Mouse (Mus musculus) spleen, adult 2 months (tissue): ENCODE data around the gene Mis18a.

Experiments used
- CTCF ChIP-seq: fragments of 200-500 bp; IDR thresholded peaks from 2 replicates; pipeline ENCODE4 v1.5.1; 2011; ENCODE audit warnings: mild to moderate bottlenecking, inconsistent platforms; ENCODE audit not compliant: insufficient read depth, insufficient read length, insufficient replicate concordance; ENCODE audit errors: extremely low read depth
- POLR2A ChIP-seq: fragments of 200-500 bp; IDR thresholded peaks from 2 replicates; pipeline ENCODE4 v1.6.1; 2011; ENCODE audit warnings: low read depth, low read length, inconsistent platforms

DNA sequence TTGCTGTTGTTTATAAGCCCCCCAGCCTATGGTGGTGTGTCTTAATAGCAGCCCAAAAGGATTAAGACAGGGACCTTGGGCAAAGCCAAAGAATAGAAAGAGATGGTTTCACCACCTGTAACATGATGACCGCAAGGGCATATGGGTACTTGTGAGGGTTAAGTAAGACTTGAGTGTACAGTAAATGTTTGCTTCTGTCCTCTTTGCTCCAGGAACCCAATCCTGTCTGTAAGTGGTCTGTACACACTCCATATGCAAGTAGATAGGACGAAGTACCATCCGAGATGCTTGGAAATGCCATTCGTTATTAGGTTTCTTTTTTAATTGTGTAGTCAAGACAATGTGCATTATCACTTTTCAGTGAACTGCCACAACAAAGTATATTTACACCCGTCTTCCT, 33.6 kb downstream of the Mis18a start:
- no peak for TF ChIP-seq CTCF
- no peak for TF ChIP-seq POLR2A
